Mouse (Mus musculus) midbrain, embryonic 11.5 days (tissue): Measurements from ENCODE around the gene Slc1a3. TPM values are rescaled to one million over a fixed set of nuclear protein-coding genes. Genes with fewer than 3 reads are reported as not detected.

Source experiments
- ATAC-seq: fragments of 200-750 bp; cut with Nextera tagmentation; 2 replicates; pipeline ENCODE4 v1.8.0; 2017; ENCODE audit warnings: moderate TSS enrichment, moderate library complexity; ENCODE audit not compliant: low FRiP score
- DNase-seq: peaks from one replicate; pipeline ENCODE4 v3.0.0; 2015; ENCODE audit warnings: low spot score; ENCODE audit errors: missing footprints
- H3K27ac ChIP-seq: fragments of 300-500 bp; sonication (generic); 2 replicates; pipeline ENCODE4 v1.5.1; 2014; ENCODE audit warnings: low read depth, low read length
- H3K27me3 ChIP-seq: fragments of 300-500 bp; sonication (generic); 2 replicates; pipeline ENCODE4 v1.6.1; 2014; ENCODE audit warnings: mild to moderate bottlenecking, low read length, moderate library complexity, mixed read lengths; ENCODE audit not compliant: control insufficient read depth, insufficient read depth
- H3K36me3 ChIP-seq: fragments of 300-500 bp; sonication (generic); 2 replicates; pipeline ENCODE4 v1.6.1; 2014; ENCODE audit warnings: mild to moderate bottlenecking, low read length, moderate library complexity, mixed read lengths; ENCODE audit not compliant: control insufficient read depth, insufficient read depth
- H3K4me1 ChIP-seq: fragments of 300-500 bp; sonication (generic); 2 replicates; pipeline ENCODE4 v1.6.1; 2014; ENCODE audit warnings: low read length; ENCODE audit not compliant: control insufficient read depth, insufficient read depth
- H3K4me2 ChIP-seq: fragments of 300-500 bp; sonication (generic); 2 replicates; pipeline ENCODE4 v1.6.1; 2014; ENCODE audit warnings: mild to moderate bottlenecking, moderate library complexity
- H3K4me3 ChIP-seq: fragments of 300-500 bp; sonication (generic); 2 replicates; pipeline ENCODE4 v1.5.1; 2014; ENCODE audit warnings: low read depth, low read length
- H3K9ac ChIP-seq: fragments of 300-500 bp; sonication (generic); 2 replicates; pipeline ENCODE4 v1.6.1; 2014; ENCODE audit warnings: low read length
- H3K9me3 ChIP-seq: fragments of 300-500 bp; sonication (generic); 2 replicates; pipeline ENCODE4 v1.6.1; 2016; ENCODE audit warnings: low read length; ENCODE audit not compliant: control insufficient read depth
- WGBS: fragments of 180-500 bp; shearing (Covaris S2); extraction: QIAGEN DNeasy Blood & Tissue Kit; methylation state at CpG from one replicate; pipeline ENCODE4 v1.1.7; 2014; 5-methylcytosine and 5-hydroxymethylcytosine counted together
- polyA plus RNA-seq: library from polyadenylated mRNA; unstranded; fragments of >200 nt; fragmentation: Nextera tagmentation; extraction: Ambion mirVana; gene quantifications from 2 replicates; pipeline ENCODE4 v1.2.1, GENCODE M21; 2014

Slc1a3 gene
- polyA plus RNA-seq, 1 experiment from 2014 or later, result 33.5 TPM

- H3K9ac ChIP-seq, result no peak overlapping the region
- 0 out of 2 replicates have a peak, but pooled peaks cover 3% of the 10 kb centered on the region for H3K4me1 ChIP-seq
- H3K27ac ChIP-seq, result no peak overlapping the region
- no peaks in the 10 kb centered on the region for H3K36me3 ChIP-seq
- no peak overlapping the region for H3K4me3 ChIP-seq
- ATAC-seq (no peak), DNase-seq (peak; percentile 83)
- 32% methylated on average over 7 of the region's 7 CpGs for WGBS
- no peaks in the 10 kb centered on the region for H3K9me3 ChIP-seq
- H3K4me2 ChIP-seq, result no peak overlapping the region
- no peaks in the 10 kb centered on the region for H3K27me3 ChIP-seq
These were observed 23.3 kb upstream of the Slc1a3 start for GRCm38 (mm10) chr15:8733669-8734362.

DNA sequence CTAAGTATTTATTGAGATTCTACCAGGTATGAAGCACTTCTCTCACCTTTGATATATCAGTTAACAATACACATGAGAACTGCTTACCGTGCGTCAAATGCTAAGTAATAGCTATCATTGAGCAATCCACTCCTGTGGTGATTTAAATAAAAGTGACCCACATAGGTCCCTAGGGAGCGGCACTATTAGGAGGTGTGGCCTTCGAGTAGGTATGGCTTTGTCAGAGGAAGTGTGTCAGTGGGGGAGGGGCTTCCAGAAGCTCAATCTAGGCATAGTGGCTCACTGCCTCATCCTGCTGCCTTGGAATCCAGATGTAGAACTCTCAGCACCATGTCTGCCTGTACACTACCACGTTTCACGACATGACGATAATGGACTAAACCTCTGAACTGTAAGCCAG lies 18.3 kb upstream of the Slc1a3 start:
- H3K9me3 ChIP-seq, result no peaks in the 10 kb centered on the region
- no peak for DNase-seq
- no peak overlapping the region for H3K9ac ChIP-seq
- 0 out of 2 replicates have a peak, but pooled peaks cover 3% of the 10 kb centered on the region for H3K4me1 ChIP-seq
- ATAC-seq, result no peak
- no peaks in the 10 kb centered on the region for H3K36me3 ChIP-seq
- no peak overlapping the region for H3K4me3 ChIP-seq
- H3K4me2 ChIP-seq, result no peak overlapping the region
- WGBS, result 92% methylated on average over 7 of the region's 7 CpGs
- H3K27me3 ChIP-seq, result no peaks in the 10 kb centered on the region
- no peak overlapping the region for H3K27ac ChIP-seq

- DNase-seq (no peak), ATAC-seq (no peak)
- 93% methylated on average over 14 of the region's 14 CpGs for WGBS
- H3K36me3 ChIP-seq, result no peaks in the 10 kb centered on the region
- no peak overlapping the region for H3K4me3 ChIP-seq
- H3K4me1 ChIP-seq, result no peaks in the 10 kb centered on the region
- no peak overlapping the region for H3K4me2 ChIP-seq
- no peak overlapping the region for H3K9ac ChIP-seq
- H3K9me3 ChIP-seq, result no peaks in the 10 kb centered on the region
- no peak overlapping the region for H3K27ac ChIP-seq
- H3K27me3 ChIP-seq, result no peaks in the 10 kb centered on the region
These were observed 12.0 kb upstream of the Slc1a3 start for GRCm38 (mm10) chr15:8722386-8723100.

GRCm38 (mm10) chr15:8721746-8722145 lies 11.2 kb upstream of the Slc1a3 start:
- Histone ChIP-seq H3K36me3 (no peaks in the 10 kb centered on the region), H3K4me3 (no peak overlapping the region), H3K27ac (no peak overlapping the region), H3K9me3 (no peaks in the 10 kb centered on the region), H3K9ac (no peak overlapping the region), H3K27me3 (no peaks in the 10 kb centered on the region), H3K4me2 (no peak overlapping the region), H3K4me1 (peaks cover 4% of the 10 kb centered on the region; the same call in 1 of the 2 replicates)
- DNase-seq, result no peak
- no peak for ATAC-seq
- 99% methylated on average over 3 of the region's 3 CpGs for WGBS

- Histone ChIP-seq H3K4me3 (no peak overlapping the region), H3K4me2 (no peak overlapping the region), H3K36me3 (no peaks in the 10 kb centered on the region), H3K9me3 (no peaks in the 10 kb centered on the region), H3K27ac (no peak overlapping the region), H3K4me1 (peaks cover 4% of the 10 kb centered on the region; the same call in 1 of the 2 replicates), H3K27me3 (no peaks in the 10 kb centered on the region), H3K9ac (no peak overlapping the region)
- ATAC-seq, result no peak
- WGBS, result 27% methylated on average over 3 of the region's 3 CpGs
- no peak for DNase-seq
These were observed 10.4 kb upstream of the Slc1a3 start for GRCm38 (mm10) chr15:8721005-8721404.

GRCm38 (mm10) chr15:8718496-8718895 lies 7.9 kb upstream of the Slc1a3 start:
- Histone ChIP-seq H3K36me3 (no peaks in the 10 kb centered on the region), H3K27me3 (no peaks in the 10 kb centered on the region), H3K9ac (no peak overlapping the region), H3K4me1 (peaks cover 4% of the 10 kb centered on the region; the same call in 1 of the 2 replicates), H3K9me3 (no peaks in the 10 kb centered on the region), H3K4me3 (no peak overlapping the region), H3K4me2 (no peak overlapping the region), H3K27ac (no peak overlapping the region)
- WGBS, result 87% methylated on average over 3 of the region's 3 CpGs
- no peak for ATAC-seq
- DNase-seq, result no peak

DNA sequence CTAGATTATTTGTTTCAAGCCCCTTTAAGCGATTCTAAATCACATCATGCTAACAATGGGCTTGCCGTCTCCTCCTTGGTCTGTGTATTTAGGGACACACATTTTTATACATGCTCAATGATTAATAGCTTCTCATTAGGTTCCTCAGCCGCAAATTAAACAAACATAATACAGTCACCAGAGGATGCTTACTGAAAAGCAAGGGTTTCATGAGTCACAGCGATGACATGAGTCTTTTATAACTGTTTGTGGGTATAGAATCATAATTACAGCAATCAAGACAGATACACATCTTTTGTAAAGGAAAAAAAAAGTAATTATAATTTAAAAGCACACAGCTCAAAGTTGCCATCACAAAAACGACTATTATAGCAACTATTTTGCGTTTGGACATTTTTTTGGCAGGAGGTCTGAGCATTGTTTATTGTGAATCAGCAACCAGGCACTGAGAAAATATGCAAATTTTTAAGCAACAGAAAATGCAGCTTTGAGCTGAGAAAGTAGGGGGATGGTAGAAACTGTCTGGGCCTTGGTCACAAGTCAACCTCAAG lies 6.5 kb upstream of the Slc1a3 start:
- DNase-seq (peak; percentile 85), ATAC-seq (no peak)
- no peak overlapping the region for H3K4me3 ChIP-seq
- no peaks in the 10 kb centered on the region; the same call in 1 of the 2 replicates for H3K27me3 ChIP-seq
- no peak overlapping the region for H3K9ac ChIP-seq
- WGBS, result 48% methylated on average over 6 of the region's 6 CpGs
- H3K4me2 ChIP-seq, result no peak overlapping the region
- no peaks in the 10 kb centered on the region for H3K9me3 ChIP-seq
- no peak overlapping the region for H3K27ac ChIP-seq
- no peaks in the 10 kb centered on the region for H3K36me3 ChIP-seq
- peaks cover 4% of the 10 kb centered on the region; the same call in 1 of the 2 replicates for H3K4me1 ChIP-seq

DNA sequence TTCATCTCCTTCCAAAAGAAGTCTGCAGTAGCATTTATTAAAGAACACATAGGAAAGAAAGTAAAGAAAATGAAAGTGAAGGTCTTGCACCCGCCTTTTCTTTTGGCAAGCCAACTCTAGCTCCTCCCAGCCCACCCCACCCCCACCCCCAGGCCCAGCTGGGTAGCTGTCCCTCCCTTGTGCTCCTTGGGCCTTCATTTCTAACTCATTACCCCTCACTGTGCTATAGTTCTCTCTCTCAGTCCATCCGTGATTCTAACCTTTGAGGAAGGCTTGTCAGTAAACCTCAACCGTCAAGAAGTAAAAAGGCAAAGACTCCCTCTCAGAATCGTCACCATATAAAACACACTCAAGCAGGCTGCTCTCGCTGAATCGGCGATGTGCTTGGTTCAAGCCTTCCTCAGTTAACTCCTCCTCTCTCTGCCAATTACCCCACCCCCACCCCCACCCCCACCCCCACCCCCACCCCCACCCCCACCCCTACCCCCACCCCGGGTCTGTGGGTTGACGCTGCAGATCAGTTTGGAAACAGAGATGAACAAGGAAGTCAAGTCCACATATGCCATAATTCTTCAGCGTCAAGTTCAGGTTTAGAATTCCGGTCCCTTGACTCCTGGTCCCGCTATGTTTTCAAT lies 5.9 kb upstream of the Slc1a3 start:
- no peak overlapping the region for H3K27ac ChIP-seq
- DNase-seq (peak; percentile 80), ATAC-seq (no peak)
- H3K4me2 ChIP-seq, result no peak overlapping the region; the same call in 1 of the 2 replicates
- H3K9ac ChIP-seq, result no peak overlapping the region
- 11% methylated on average over 11 of the region's 12 CpGs for WGBS
- H3K4me3 ChIP-seq, result no peak overlapping the region
- H3K4me1 ChIP-seq, result peaks cover 4% of the 10 kb centered on the region; the same call in 1 of the 2 replicates
- no peaks in the 10 kb centered on the region for H3K36me3 ChIP-seq
- no peaks in the 10 kb centered on the region; the same call in 1 of the 2 replicates for H3K27me3 ChIP-seq
- no peaks in the 10 kb centered on the region for H3K9me3 ChIP-seq
